17 mouse cellular contexts compared by ENCODE assay signal in the genomic region with DNA sequence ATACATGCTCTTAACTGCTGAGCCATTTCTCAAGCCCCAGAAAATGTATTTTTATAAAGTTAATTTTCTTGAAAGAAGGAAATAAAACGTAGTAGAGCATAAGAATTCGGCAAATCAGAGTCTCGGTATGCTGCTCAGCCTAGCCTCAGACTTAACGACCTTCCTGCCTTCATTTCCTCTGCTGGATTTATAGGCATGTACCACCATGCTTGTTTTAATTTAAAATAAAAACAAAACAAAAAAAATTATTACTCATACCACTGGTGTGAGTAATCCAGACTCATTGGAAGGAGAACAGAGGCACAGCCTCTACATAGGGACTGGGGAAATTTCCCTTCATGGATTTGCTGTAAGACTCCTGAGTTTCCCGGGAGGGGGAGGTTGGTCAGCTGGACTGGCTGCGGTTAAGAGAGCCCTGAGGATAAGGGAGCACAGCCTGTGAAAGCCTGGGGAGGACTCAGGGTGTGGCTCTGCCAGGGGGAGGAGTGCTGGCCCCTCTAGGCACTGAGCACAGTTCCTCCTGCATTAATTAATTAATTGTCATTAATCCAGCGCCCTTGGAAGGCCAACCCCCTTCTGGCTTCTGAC. TPM values are rescaled to one million over a fixed set of nuclear protein-coding genes. Genes with fewer than 3 reads are reported as not detected.
DNase-seq lines count a peak whose midpoint lies in the region; ATAC-seq lines count a peak whose summit lies in the region.
"Had no signal": no experiment of that assay in that cellular context is flagged by ENCODE, and none has a peak within 500 bp of the region (broad histone marks: within the 10 kb centered on the region; RNA-seq: fewer than 3 reads in every experiment).

No protein-coding gene starts in this region.

- H3K36me3 ChIP-seq in hindbrain, embryonic 12.5 days, result no peaks in the 10 kb centered on the region
- H3K36me3 ChIP-seq in hindbrain, embryonic 14.5 days (replicated peaks; ENCODE audit: control insufficient read depth, insufficient read depth), result no peaks in the 10 kb centered on the region
- no peaks in the 10 kb centered on the region for H3K36me3 ChIP-seq in midbrain, embryonic 15.5 days (replicated peaks)
- H3K36me3 ChIP-seq in midbrain, embryonic 10.5 days, result no peaks in the 10 kb centered on the region
- H3K36me3 ChIP-seq: heart, embryonic 12.5 days; stomach, embryonic 15.5 days had no signal

- no peak overlapping the region for H3K4me2 ChIP-seq in hindbrain, embryonic 12.5 days (replicated peaks)
- H3K4me2 ChIP-seq in hindbrain, embryonic 14.5 days (replicated peaks), result no peak overlapping the region
- no peak overlapping the region for H3K4me2 ChIP-seq in midbrain, embryonic 15.5 days
- H3K4me2 ChIP-seq: heart, embryonic 12.5 days; stomach, embryonic 15.5 days had no signal

- no peak for DNase-seq in hindbrain, embryonic 14.5 days (ENCODE audit: low spot score)
- DNase-seq in midbrain, embryonic 10.5 days (ENCODE audit: low spot score), result no peak
- DNase-seq in layer of hippocampus, postnatal 10 days (ENCODE audit: low spot score in 2 of 2), result no peak
- no peak for DNase-seq in frontal cortex, postnatal 14 days (ENCODE audit: low spot score in 2 of 2)
- DNase-seq: cerebellum, adult 2 months; kidney, adult 11 months; layer of hippocampus, adult 9-11 months; lung, adult 2 months; thymus, postnatal 36 days had no signal

- H3K27ac ChIP-seq in hindbrain, embryonic 12.5 days, result no peak overlapping the region
- H3K27ac ChIP-seq in hindbrain, embryonic 14.5 days, result no peak overlapping the region
- no peak overlapping the region for H3K27ac ChIP-seq in midbrain, embryonic 15.5 days
- no peak overlapping the region for H3K27ac ChIP-seq in midbrain, embryonic 10.5 days (replicated peaks)
- H3K27ac ChIP-seq: macrophage; stomach, embryonic 15.5 days had no signal

- H3K9me3 ChIP-seq in hindbrain, embryonic 12.5 days (replicated peaks), result no peaks in the 10 kb centered on the region
- H3K9me3 ChIP-seq in hindbrain, embryonic 14.5 days (ENCODE audit: control insufficient read depth, low read length), result no peaks in the 10 kb centered on the region
- no peaks in the 10 kb centered on the region for H3K9me3 ChIP-seq in midbrain, embryonic 15.5 days
- H3K9me3 ChIP-seq in midbrain, embryonic 10.5 days (replicated peaks), result no peaks in the 10 kb centered on the region; the same call in 1 of the 2 replicates
- H3K9me3 ChIP-seq: heart, embryonic 12.5 days; stomach, embryonic 15.5 days had no signal

- H3K4me3 ChIP-seq in hindbrain, embryonic 12.5 days, result no peak overlapping the region
- H3K4me3 ChIP-seq in hindbrain, embryonic 14.5 days (replicated peaks; ENCODE audit: low read length), result no peak overlapping the region
- no peak overlapping the region for H3K4me3 ChIP-seq in midbrain, embryonic 15.5 days
- H3K4me3 ChIP-seq in midbrain, embryonic 10.5 days, result no peak overlapping the region
- H3K4me3 ChIP-seq: erythroblast, embryonic 14.5 days; heart, embryonic 12.5 days; stomach, embryonic 15.5 days had no signal

- no peaks in the 10 kb centered on the region for H3K27me3 ChIP-seq in hindbrain, embryonic 12.5 days
- no peaks in the 10 kb centered on the region for H3K27me3 ChIP-seq in hindbrain, embryonic 14.5 days (ENCODE audit: control insufficient read depth, insufficient read depth, low read length)
- no peaks in the 10 kb centered on the region for H3K27me3 ChIP-seq in midbrain, embryonic 15.5 days (replicated peaks)
- H3K27me3 ChIP-seq in midbrain, embryonic 10.5 days (ENCODE audit: low read depth, poor library complexity, severe bottlenecking), result no peaks in the 10 kb centered on the region
- H3K27me3 ChIP-seq: heart, embryonic 12.5 days; stomach, embryonic 15.5 days had no signal

- ATAC-seq in hindbrain, embryonic 12.5 days (ENCODE audit: low FRiP score), result 0 out of 2 replicates have a peak, but pooled peaks have one; percentile 68
- ATAC-seq in hindbrain, embryonic 14.5 days (ENCODE audit: low FRiP score), result no peak
- ATAC-seq in midbrain, embryonic 15.5 days (replicated peaks), result 0 out of 2 replicates have a peak, but pooled peaks have one; percentile 57
- 0 out of 2 replicates have a peak, but pooled peaks have one; percentile 34 for ATAC-seq in common myeloid progenitor, adult 5-6 weeks (replicated peaks; ENCODE audit: low read depth, poor library complexity, severe bottlenecking)
- peak; percentile 56 for ATAC-seq in megakaryocyte progenitor cell, adult 5-6 weeks (replicated peaks; ENCODE audit: poor library complexity)

- 82% methylated on average over 7 of the region's 7 CpGs for WGBS in hindbrain, embryonic 12.5 days
- WGBS in hindbrain, embryonic 14.5 days, result 75% methylated on average over 7 of the region's 7 CpGs
- 78% methylated on average over 7 of the region's 7 CpGs for WGBS in midbrain, embryonic 15.5 days
- WGBS in midbrain, embryonic 10.5 days, result 87% methylated on average over 7 of the region's 7 CpGs

- H3K4me1 ChIP-seq in hindbrain, embryonic 12.5 days, result no peaks in the 10 kb centered on the region
- H3K4me1 ChIP-seq in hindbrain, embryonic 14.5 days (replicated peaks; ENCODE audit: control insufficient read depth, insufficient read depth, low read length), result no peaks in the 10 kb centered on the region
- 0 out of 2 replicates have a peak, but pooled peaks cover under 1% of the 10 kb centered on the region for H3K4me1 ChIP-seq in midbrain, embryonic 15.5 days
- peaks cover 3% of the 10 kb centered on the region; the same call in 1 of the 2 replicates for H3K4me1 ChIP-seq in midbrain, embryonic 10.5 days
- H3K4me1 ChIP-seq: stomach, embryonic 15.5 days had no signal

- H3K9ac ChIP-seq in hindbrain, embryonic 12.5 days, result no peak overlapping the region
- no peak overlapping the region for H3K9ac ChIP-seq in hindbrain, embryonic 14.5 days
- H3K9ac ChIP-seq in midbrain, embryonic 15.5 days, result no peak overlapping the region
- H3K9ac ChIP-seq: heart, embryonic 12.5 days; stomach, embryonic 15.5 days had no signal

RNA-seq across cellular contexts. Expression of a gene that starts 39.5 kb away (rescaled TPM):
- polyA plus RNA-seq in hindbrain, embryonic 12.5 days (2016; fragmentation: Nextera tagmentation; extraction: Ambion mirVana), result 23.3 and 26.9 TPM in 2 replicates
- polyA plus RNA-seq in hindbrain, embryonic 14.5 days (2014; fragmentation: Nextera tagmentation; extraction: Ambion mirVana), result 26.6 and 27.4 TPM in 2 replicates
- polyA plus RNA-seq in midbrain, embryonic 15.5 days (2015; fragmentation: Nextera tagmentation; extraction: Ambion mirVana), result 24.7 and 26.0 TPM in 2 replicates
- polyA plus RNA-seq in midbrain, embryonic 10.5 days (2016; fragmentation: Nextera tagmentation; extraction: Ambion mirVana), result 14.8 and 15.6 TPM in 2 replicates
- 6.1 and 6.6 TPM in 2 replicates for total RNA-seq in common myeloid progenitor, adult 5-6 weeks (2017)
- total RNA-seq in megakaryocyte progenitor cell, adult 5-6 weeks (2015), result 2.2 TPM in 2 replicates
- 1.5 and 2.0 TPM in 2 replicates for total RNA-seq in megakaryocyte progenitor cell, adult 5-6 weeks (2017)
- 10 to 100 TPM; 56.7 to 57.7 TPM for total RNA-seq in layer of hippocampus, postnatal 10 days (2021)
